Mouse (Mus musculus): ENCODE measurements around the gene Olfr615. TPM values are rescaled to one million over a fixed set of nuclear protein-coding genes. Genes with fewer than 3 reads are reported as not detected.
"Not testable (repeated sequence)": the region's sequence is repeated elsewhere in the genome, so short reads cannot be mapped to it uniquely, and the experiment has no call there.

Olfr615 gene
- not detected in 2 replicates for polyA plus RNA-seq (2012; rRNA removed)

DNA sequence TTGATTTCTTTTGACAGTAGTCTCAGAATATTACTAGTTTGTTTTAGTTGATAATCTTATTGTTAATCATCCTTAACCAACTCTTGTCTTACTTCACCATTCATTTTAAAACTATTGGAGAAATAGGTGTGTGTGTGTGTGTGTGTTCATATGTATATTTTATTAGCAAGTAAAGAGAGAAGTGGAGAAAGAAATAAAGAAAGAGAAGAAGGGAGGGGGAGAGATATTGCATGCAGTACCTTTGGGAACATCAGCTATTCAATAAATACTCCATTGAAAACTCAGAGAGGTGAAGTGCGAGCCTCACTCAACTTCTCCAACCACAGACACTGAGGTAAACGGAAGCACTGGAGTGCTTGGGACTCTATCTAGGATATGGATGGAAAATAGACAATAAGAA is at the start of gene Olfr615:
Olfr615 (plus strand) TSS at position 301 of the 400 bp plus-strand sequence.
- no peak for DNase-seq (ENCODE audit: low read depth)

DNA sequence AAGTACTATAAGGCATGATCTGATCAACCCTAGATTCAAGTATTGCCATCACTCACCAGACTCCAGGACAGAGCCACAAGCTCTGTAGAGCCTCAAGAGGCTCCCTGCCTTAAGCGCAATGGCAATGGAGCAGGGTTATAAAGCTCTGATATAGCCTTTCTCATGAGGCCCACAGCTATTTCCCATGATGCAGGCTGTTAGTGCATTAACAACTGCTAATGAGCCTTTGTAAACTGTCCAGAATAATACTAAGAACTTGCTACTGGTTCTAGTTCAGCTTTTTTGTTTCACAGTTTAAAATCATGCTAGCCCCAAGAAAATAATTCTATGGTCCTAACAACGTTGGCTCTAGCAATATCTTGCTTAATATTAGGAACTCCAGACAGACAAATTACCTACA is 43.9 kb upstream of the Olfr615 start, which contains the start of gene Olfr610:
Olfr610 (minus strand) TSS at position 101 of the 400 bp plus-strand sequence.
- DNase-seq (ENCODE audit: low read depth) = no peak

DNA sequence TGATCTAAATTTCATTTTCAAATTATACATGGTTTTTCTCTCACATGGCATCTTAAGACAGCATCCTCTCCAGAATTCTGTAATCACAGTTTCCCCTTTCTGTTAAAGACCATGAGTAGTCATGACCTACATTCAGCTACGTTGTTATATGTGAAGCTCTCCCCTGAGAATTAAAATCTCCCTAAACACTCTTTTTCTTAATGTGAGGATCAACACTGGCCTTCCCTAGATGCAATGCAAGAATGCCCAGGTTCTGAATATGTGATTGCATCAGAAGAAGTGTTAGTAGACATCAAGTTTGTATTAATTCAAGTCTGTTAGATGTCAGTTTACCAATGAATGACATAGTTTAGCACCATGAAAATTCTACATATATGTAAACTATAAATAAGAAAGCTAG is 35.1 kb upstream of the Olfr615 start, which contains the start of gene Olfr611:
Olfr611 (minus strand) TSS at position 101 of the 400 bp plus-strand sequence.
- not testable (repeated sequence) for DNase-seq (ENCODE audit: low read depth)

DNA sequence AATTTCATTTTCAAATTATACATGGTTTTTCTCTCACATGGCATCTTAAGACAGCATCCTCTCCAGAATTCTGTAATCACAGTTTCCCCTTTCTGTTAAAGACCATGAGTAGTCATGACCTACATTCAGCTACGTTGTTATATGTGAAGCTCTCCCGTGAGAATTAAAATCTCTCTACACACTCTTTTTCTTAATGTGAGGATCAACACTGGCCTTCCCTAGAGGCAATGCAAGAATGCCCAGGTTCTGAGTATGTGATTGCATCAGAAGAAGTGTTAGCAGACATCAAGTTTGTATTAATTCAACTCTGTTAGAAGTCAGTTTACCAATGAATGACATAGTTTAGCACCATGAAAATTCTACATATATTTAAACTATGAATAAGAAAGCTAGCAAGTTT is 13.3 kb upstream of the Olfr615 start, which contains the start of gene Olfr612:
Olfr612 (minus strand) TSS at position 101 of the 400 bp plus-strand sequence.
- DNase-seq (ENCODE audit: low read depth) = not testable (repeated sequence)

DNA sequence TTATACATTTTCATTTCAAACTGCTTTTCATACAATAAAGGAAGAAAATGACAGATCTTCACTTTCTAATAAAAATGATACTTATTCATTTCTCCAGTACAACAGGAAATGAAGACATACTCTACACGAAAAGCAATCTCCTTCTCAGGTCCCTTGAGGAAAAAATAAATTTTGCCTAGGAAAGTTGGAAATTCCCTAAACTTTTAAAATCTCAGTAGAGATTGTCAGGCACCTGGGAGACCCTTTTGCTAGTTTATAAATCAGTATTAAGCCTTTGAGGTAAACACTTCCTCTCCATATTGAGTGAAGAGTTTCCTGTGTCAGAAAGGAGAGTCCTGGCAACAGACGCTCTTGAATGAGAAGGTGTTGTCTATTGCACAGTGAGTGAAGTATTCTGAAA is 8.1 kb upstream of the Olfr615 start, which contains the start of gene Olfr613:
Olfr613 (plus strand) TSS at position 301 of the 400 bp plus-strand sequence.
- DNase-seq (ENCODE audit: low read depth) = no peak

DNA sequence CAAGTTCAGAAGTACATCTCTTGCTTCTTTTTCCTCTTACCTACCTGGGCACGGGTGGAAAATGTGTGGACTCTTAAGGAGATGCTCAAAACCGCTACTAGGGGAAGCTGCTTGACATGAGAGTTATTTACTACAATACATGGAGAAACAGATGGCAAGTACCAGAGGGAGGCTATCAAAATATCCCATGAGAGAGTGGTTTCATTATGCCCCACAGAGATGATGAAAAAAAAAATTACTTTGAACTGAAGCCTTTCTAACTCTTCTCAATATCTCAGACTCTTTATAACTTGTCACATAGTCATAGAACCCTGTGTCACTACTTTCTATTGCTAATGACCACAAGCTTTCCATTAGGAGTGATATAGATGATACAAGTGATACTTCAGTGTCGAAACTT is 13.2 kb downstream of the Olfr615 start, which contains the start of gene Olfr616:
Olfr616 (minus strand) TSS at position 101 of the 400 bp plus-strand sequence.
- no peak for DNase-seq (ENCODE audit: low read depth)

DNA sequence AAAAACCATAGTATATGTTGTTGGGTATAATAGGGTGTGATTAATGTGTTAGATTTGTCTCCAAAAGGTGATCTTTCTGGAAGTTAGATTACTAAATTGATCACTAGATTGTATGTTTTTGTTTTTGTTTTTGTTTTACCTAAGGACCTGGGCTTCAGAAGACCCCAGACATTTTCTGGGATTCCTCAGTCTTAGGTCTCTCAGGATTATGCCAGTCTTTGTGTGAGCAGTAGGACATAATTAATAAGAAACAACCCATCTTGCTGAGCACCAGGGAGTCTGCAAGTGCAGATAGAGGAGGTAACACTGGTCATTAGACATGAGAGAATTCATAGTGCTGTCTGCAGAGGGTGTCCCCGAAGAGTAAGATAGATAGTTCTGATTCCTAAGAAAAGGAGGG is 16.9 kb downstream of the Olfr615 start, which contains the start of gene Olfr617:
Olfr617 (plus strand) TSS at position 301 of the 400 bp plus-strand sequence.
- DNase-seq (ENCODE audit: low read depth) = no peak

DNA sequence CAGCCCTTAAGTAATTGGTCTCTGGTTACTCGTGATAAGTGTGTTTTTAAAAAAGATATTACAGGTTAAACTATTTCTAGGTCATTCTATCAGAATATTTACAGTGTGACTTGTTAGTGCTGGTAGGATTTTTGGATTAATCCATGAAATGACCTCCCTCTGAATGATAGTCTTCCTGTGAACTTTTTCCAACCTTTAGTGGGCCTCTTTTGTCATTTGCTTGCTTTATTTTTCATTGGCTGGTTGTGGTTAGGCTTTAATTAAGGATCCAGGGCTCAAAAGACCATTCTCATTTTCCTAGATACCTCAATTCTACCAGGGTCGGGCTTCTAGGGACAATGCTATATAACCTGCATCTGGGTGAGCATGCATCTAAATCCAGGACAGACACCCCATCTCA is 33.9 kb downstream of the Olfr615 start, which contains the start of gene Olfr618:
Olfr618 (plus strand) TSS at position 301 of the 400 bp plus-strand sequence.
- DNase-seq (ENCODE audit: low read depth) = no peak

DNA sequence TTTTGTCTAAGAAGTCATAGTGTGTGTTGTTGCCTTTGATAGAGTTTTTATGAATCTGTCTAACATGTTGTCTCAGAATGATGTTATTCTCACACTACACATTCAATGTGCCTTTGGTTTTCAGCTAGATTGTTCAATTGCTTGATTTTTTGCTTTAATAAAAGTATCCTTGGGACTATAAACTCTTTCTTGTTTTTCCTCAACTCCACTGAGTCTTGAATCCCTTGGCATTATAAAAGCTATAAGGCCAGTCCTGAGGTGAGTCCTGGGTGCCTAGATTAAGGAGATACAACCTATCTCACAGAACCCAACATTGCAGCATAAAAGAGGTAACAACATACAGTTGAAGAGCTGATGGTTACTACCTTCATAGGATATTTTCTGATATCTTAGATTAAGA is 44.4 kb downstream of the Olfr615 start, which contains the start of gene Olfr619:
Olfr619 (plus strand) TSS at position 301 of the 400 bp plus-strand sequence.
- DNase-seq (ENCODE audit: low read depth) = no peak

DNA sequence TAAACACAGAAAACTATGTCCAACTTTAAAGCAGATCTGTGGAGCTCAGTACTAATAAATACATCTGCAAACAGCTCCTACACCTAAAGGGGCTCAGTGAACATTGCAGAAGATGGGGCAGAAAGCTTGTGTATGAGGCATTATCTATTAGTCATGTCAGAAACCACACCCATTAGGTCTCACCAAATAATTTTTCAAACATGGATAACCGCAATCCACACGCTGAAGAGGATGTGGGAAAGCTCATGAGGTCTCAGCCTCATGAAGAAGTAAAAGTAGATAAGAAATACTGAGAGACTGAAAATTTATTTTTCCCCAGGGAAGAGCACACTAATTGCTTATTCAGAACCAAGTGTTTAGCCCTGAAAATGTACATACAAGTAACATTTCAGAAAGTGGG is 51.5 kb downstream of the Olfr615 start:
- DNase-seq (ENCODE audit: low read depth) = no peak

DNA sequence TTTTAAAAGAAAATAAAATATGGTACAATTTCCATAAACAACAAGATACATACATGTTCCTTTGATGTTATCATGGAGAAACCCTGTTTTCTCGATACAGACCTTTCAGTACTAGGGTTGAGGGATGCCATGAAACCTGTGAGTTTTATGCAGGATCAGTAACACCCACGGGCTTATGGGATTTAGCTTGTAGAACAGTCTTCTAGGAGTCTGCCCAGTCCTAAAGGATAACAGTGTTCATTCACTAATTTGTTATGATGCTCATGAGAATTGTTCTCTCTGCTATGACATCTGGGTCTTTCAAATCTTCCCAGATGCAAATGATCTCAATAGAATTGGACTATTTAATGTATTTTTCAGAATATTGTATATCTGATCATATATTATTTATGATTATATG is 56.6 kb downstream of the Olfr615 start, which contains the start of gene Olfr620:
Olfr620 (minus strand) TSS at position 101 of the 400 bp plus-strand sequence.
- DNase-seq (ENCODE audit: low read depth) = no peak

Other genes with a start within 250 kb of the Olfr615 start
- gene Olfr597, start 239.8 kb upstream of the Olfr615 start, polyA plus RNA-seq (2012; rRNA removed) = not detected in 2 replicates
- not detected in 2 replicates for gene Olfr598, start 232.5 kb upstream of the Olfr615 start, polyA plus RNA-seq (2012; rRNA removed)
- not detected in 2 replicates for gene Olfr599, start 220.2 kb upstream of the Olfr615 start, polyA plus RNA-seq (2012; rRNA removed)
- not detected in 2 replicates for gene Olfr600, start 206.4 kb upstream of the Olfr615 start, polyA plus RNA-seq (2012; rRNA removed)
- not detected in 2 replicates for gene Olfr601, start 193.4 kb upstream of the Olfr615 start, polyA plus RNA-seq (2012; rRNA removed)
- gene Olfr603, start 169.9 kb upstream of the Olfr615 start, polyA plus RNA-seq (2012; rRNA removed) = not detected in 2 replicates
- gene Usp17lc, start 141.0 kb upstream of the Olfr615 start, polyA plus RNA-seq (2012; rRNA removed) = not detected in 2 replicates
- not detected in 2 replicates for gene Olfr605, start 110.6 kb upstream of the Olfr615 start, polyA plus RNA-seq (2012; rRNA removed)
- not detected in 2 replicates for gene Olfr606, start 107.0 kb upstream of the Olfr615 start, polyA plus RNA-seq (2012; rRNA removed)
- not detected in 2 replicates for gene Olfr607, start 91.9 kb upstream of the Olfr615 start, polyA plus RNA-seq (2012; rRNA removed)
- gene Olfr608, start 86.2 kb upstream of the Olfr615 start, polyA plus RNA-seq (2012; rRNA removed) = not detected in 2 replicates
- gene Olfr609, start 58.0 kb upstream of the Olfr615 start, polyA plus RNA-seq (2012; rRNA removed) = not detected in 2 replicates
- gene Olfr610, start 44.0 kb upstream of the Olfr615 start, polyA plus RNA-seq (2012; rRNA removed) = not detected in 2 replicates
- not detected in 2 replicates for gene Olfr611, start 35.2 kb upstream of the Olfr615 start, polyA plus RNA-seq (2012; rRNA removed)
- not detected in 2 replicates for gene Olfr612, start 13.4 kb upstream of the Olfr615 start, polyA plus RNA-seq (2012; rRNA removed)
- gene Olfr613, start 8.0 kb upstream of the Olfr615 start, polyA plus RNA-seq (2012; rRNA removed) = not detected in 2 replicates
- gene Olfr616, start 13.1 kb downstream of the Olfr615 start, polyA plus RNA-seq (2012; rRNA removed) = not detected in 2 replicates
- not detected in 2 replicates for gene Olfr617, start 17.0 kb downstream of the Olfr615 start, polyA plus RNA-seq (2012; rRNA removed)
- gene Olfr618, start 34.0 kb downstream of the Olfr615 start, polyA plus RNA-seq (2012; rRNA removed) = not detected in 2 replicates
- not detected in 2 replicates for gene Olfr619, start 44.5 kb downstream of the Olfr615 start, polyA plus RNA-seq (2012; rRNA removed)
- not detected in 2 replicates for gene Olfr620, start 56.5 kb downstream of the Olfr615 start, polyA plus RNA-seq (2012; rRNA removed)
- gene Olfr622, start 86.6 kb downstream of the Olfr615 start, polyA plus RNA-seq (2012; rRNA removed) = not detected in 2 replicates
- gene Olfr623, start 107.6 kb downstream of the Olfr615 start, polyA plus RNA-seq (2012; rRNA removed) = not detected in 2 replicates
- not detected in 2 replicates for gene Olfr624, start 115.1 kb downstream of the Olfr615 start, polyA plus RNA-seq (2012; rRNA removed)
- gene Olfr625-ps1, start 126.6 kb downstream of the Olfr615 start, polyA plus RNA-seq (2012; rRNA removed) = not detected in 2 replicates
- not detected in 2 replicates for gene Olfr243, start 158.6 kb downstream of the Olfr615 start, polyA plus RNA-seq (2012; rRNA removed)
- gene Olfr628, start 174.3 kb downstream of the Olfr615 start, polyA plus RNA-seq (2012; rRNA removed) = not detected in 2 replicates
- not detected in 2 replicates for gene Olfr629, start 188.9 kb downstream of the Olfr615 start, polyA plus RNA-seq (2012; rRNA removed)
- not detected in 2 replicates for gene Olfr630, start 201.3 kb downstream of the Olfr615 start, polyA plus RNA-seq (2012; rRNA removed)
- gene Olfr69, start 215.5 kb downstream of the Olfr615 start, polyA plus RNA-seq (2012; rRNA removed) = not detected in 2 replicates
- gene Olfr68, start 223.6 kb downstream of the Olfr615 start, polyA plus RNA-seq (2012; rRNA removed) = not detected in 2 replicates
- not detected in 2 replicates for gene Olfr67, start 235.7 kb downstream of the Olfr615 start, polyA plus RNA-seq (2012; rRNA removed)